Comparison of ENCODE assay signal across 9 mouse cellular contexts in genomic region chr6:114914041-114914716, GRCm38 (mm10). TPM values are rescaled to one million over a fixed set of nuclear protein-coding genes. Genes with fewer than 3 reads are reported as not detected.
A peak's percentile ranks its signal among the peaks of the same experiment; 100 is the strongest.
DNase-seq lines count a peak whose midpoint lies in the region; ATAC-seq and TF ChIP-seq lines count a peak whose summit lies in the region.
"Had no signal": no experiment of that assay in that cellular context is flagged by ENCODE, and none has a peak within 500 bp of the region (broad histone marks: within the 10 kb centered on the region; RNA-seq: fewer than 3 reads in every experiment).

No protein-coding gene starts in this region.

- 29% methylated on average over 10 of the region's 10 CpGs for WGBS in limb, embryonic 11.5 days
- 35% methylated on average over 10 of the region's 10 CpGs for WGBS in neural tube, embryonic 13.5 days

- peaks cover 67% of the 10 kb centered on the region for H3K4me1 ChIP-seq in limb, embryonic 11.5 days (ENCODE audit: control insufficient read depth, insufficient read depth, low read length)
- H3K4me1 ChIP-seq in neural tube, embryonic 13.5 days (replicated peaks) = peaks cover 81% of the 10 kb centered on the region

- no peaks in the 10 kb centered on the region for H3K27me3 ChIP-seq in limb, embryonic 11.5 days (ENCODE audit: control insufficient read depth, insufficient read depth, low read length)
- no peaks in the 10 kb centered on the region for H3K27me3 ChIP-seq in neural tube, embryonic 13.5 days

- peak; percentile 4 for DNase-seq in CD4-positive, CD25-positive, alpha-beta regulatory T cell, adult 2 months (ENCODE audit: low read depth, low spot score)
- DNase-seq in left cerebral cortex, adult 2 months (ENCODE audit: extremely low spot score in 1 of 2, low spot score in 2 of 2) = no peak
- DNase-seq in left cerebral cortex, adult 9 months (ENCODE audit: low spot score in 2 of 2) = no peak
- DNase-seq in limb, embryonic 11.5 days (ENCODE audit: low spot score) = peak; percentile 58
- no peak for DNase-seq in thymus, postnatal 10 days (ENCODE audit: low spot score in 2 of 2)
- DNase-seq in left cerebral cortex, postnatal 4 days = no peak
- DNase-seq: kidney, postnatal 25 days had no signal

- no peaks in the 10 kb centered on the region for H3K9me3 ChIP-seq in limb, embryonic 11.5 days (ENCODE audit: control insufficient read depth, low read length)
- no peaks in the 10 kb centered on the region for H3K9me3 ChIP-seq in neural tube, embryonic 13.5 days

- TF ChIP-seq CTCF in left cerebral cortex, adult 2 months (IDR thresholded peaks at IDR 0.05) = no peak

- peak overlapping the region; percentile 12; the same call in 1 of the 2 replicates for H3K4me2 ChIP-seq in limb, embryonic 11.5 days (ENCODE audit: low read depth, severe bottlenecking)
- H3K4me2 ChIP-seq in neural tube, embryonic 13.5 days = peak overlapping the region; percentile 17

- H3K4me3 ChIP-seq in left cerebral cortex, adult 2 months = no peak overlapping the region
- no peak overlapping the region for H3K4me3 ChIP-seq in limb, embryonic 11.5 days (ENCODE audit: low read depth, low read length)
- H3K4me3 ChIP-seq in neural tube, embryonic 13.5 days = no peak overlapping the region

- no peaks in the 10 kb centered on the region for H3K36me3 ChIP-seq in limb, embryonic 11.5 days (ENCODE audit: control insufficient read depth, insufficient read depth, low read length)
- no peaks in the 10 kb centered on the region for H3K36me3 ChIP-seq in neural tube, embryonic 13.5 days

- intact Hi-C loops in left cerebral cortex, adult 2 months (cut with DNase I) = no loop called here
- intact Hi-C loops in left cerebral cortex, postnatal 4 days (cut with DNase I) = no loop called here

- H3K9ac ChIP-seq in limb, embryonic 11.5 days (ENCODE audit: low read length) = 0 out of 2 replicates have a peak overlapping the region, but pooled peaks have one; percentile 12
- H3K9ac ChIP-seq in neural tube, embryonic 13.5 days = peak overlapping the region; percentile 31

- no peak for ATAC-seq in CD4-positive, CD25-positive, alpha-beta regulatory T cell, adult 4 months
- no peak for ATAC-seq in limb, embryonic 11.5 days (ENCODE audit: insufficient number of reproducible peaks, low FRiP score, low TSS enrichment, low read depth)
- no peak for ATAC-seq in neural tube, embryonic 13.5 days (ENCODE audit: low read depth)

- peak overlapping the region; percentile 40; the same call in 1 of the 2 replicates for H3K27ac ChIP-seq in left cerebral cortex, adult 2 months
- peak overlapping the region; percentile 42; the same call in 1 of the 2 replicates for H3K27ac ChIP-seq in limb, embryonic 11.5 days (replicated peaks; ENCODE audit: low read depth, low read length)
- H3K27ac ChIP-seq in neural tube, embryonic 13.5 days (replicated peaks) = peak overlapping the region; percentile 59

RNA-seq across cellular contexts. Expression of gene Vgll4, which starts 55.6 kb away (rescaled TPM):
- polyA plus RNA-seq in CD4-positive, CD25-positive, alpha-beta regulatory T cell, adult 4 months (2017; shearing (Covaris generic)) = 100 to 1,000 TPM; 171 to 233 TPM
- total RNA-seq in left cerebral cortex, adult 2 months (2021) = 10 to 100 TPM; 61.4 to 63.8 TPM
- polyA plus RNA-seq in limb, embryonic 11.5 days (2014; fragmentation: Nextera tagmentation; extraction: Ambion mirVana) = 98.4 and 101 TPM in 2 replicates
- 60.6 and 65.2 TPM in 2 replicates for polyA plus RNA-seq in neural tube, embryonic 13.5 days (2015; fragmentation: Nextera tagmentation; extraction: Ambion mirVana)
- total RNA-seq in left cerebral cortex, postnatal 4 days (2021) = 10 to 100 TPM; 60.0 to 63.7 TPM

Comparison
In these comparisons a context has a peak if more than half of its experiments do, and no peak if none do; other contexts are left out.
1. DNase-seq: peak in CD4-positive, CD25-positive, alpha-beta regulatory T cell, adult 2 months (single experiment) and limb, embryonic 11.5 days (single experiment); none in left cerebral cortex, adult 2 months (0 of 2), left cerebral cortex, adult 9 months (0 of 2), thymus, postnatal 10 days (0 of 2) and left cerebral cortex, postnatal 4 days (single experiment).
2. Peak in every context shown above with its lines, with median percentiles within 50 percentile points of each other: H3K27ac ChIP-seq.